Mouse (Mus musculus) limb, embryonic 15.5 days (tissue): ENCODE data around the gene Tmem50a. TPM values are rescaled to one million over a fixed set of nuclear protein-coding genes. Genes with fewer than 3 reads are reported as not detected.
"Not testable (repeated sequence)": the region's sequence is repeated elsewhere in the genome, so short reads cannot be mapped to it uniquely, and the experiment has no call there.

Experiments used
- ATAC-seq: fragments of 200-750 bp; cut with Nextera tagmentation; 2 replicates; pipeline ENCODE4 v1.8.0; 2017; ENCODE audit warnings: low read depth, moderate TSS enrichment; ENCODE audit not compliant: insufficient number of reproducible peaks, low FRiP score, low TSS enrichment
- H3K27ac ChIP-seq: fragments of 300-500 bp; sonication (generic); 2 replicates; pipeline ENCODE4 v1.5.1; 2015; ENCODE audit warnings: moderate library complexity, mild to moderate bottlenecking, inconsistent platforms
- H3K27me3 ChIP-seq: fragments of 300-500 bp; sonication (generic); 2 replicates; pipeline ENCODE4 v1.6.1; 2015; ENCODE audit warnings: inconsistent platforms
- H3K36me3 ChIP-seq: fragments of 300-500 bp; sonication (generic); 2 replicates; pipeline ENCODE4 v1.6.1; 2015; ENCODE audit warnings: inconsistent platforms
- H3K4me1 ChIP-seq: fragments of 300-500 bp; sonication (generic); 2 replicates; pipeline ENCODE4 v1.6.1; 2015; ENCODE audit warnings: inconsistent platforms
- H3K4me2 ChIP-seq: fragments of 300-500 bp; sonication (generic); 2 replicates; pipeline ENCODE4 v1.6.1; 2015; ENCODE audit warnings: mild to moderate bottlenecking, inconsistent platforms
- H3K4me3 ChIP-seq: fragments of 300-500 bp; sonication (generic); 2 replicates; pipeline ENCODE4 v1.5.1; 2015; ENCODE audit warnings: mild to moderate bottlenecking, inconsistent platforms
- H3K9ac ChIP-seq: fragments of 300-500 bp; sonication (generic); 2 replicates; pipeline ENCODE4 v1.6.1; 2015; ENCODE audit warnings: inconsistent platforms
- H3K9me3 ChIP-seq: fragments of 300-500 bp; sonication (generic); 2 replicates; pipeline ENCODE4 v1.6.1; 2016; ENCODE audit warnings: inconsistent platforms
- WGBS: fragments of 180-500 bp; shearing (Covaris S2); methylation state at CpG from one replicate; pipeline ENCODE4 v1.1.7; 2015; 5-methylcytosine and 5-hydroxymethylcytosine counted together
- polyA plus RNA-seq: library from polyadenylated mRNA; unstranded; fragments of >200 nt; fragmentation: Nextera tagmentation; extraction: Ambion mirVana; gene quantifications from 2 replicates; pipeline ENCODE4 v1.2.1, GENCODE M21; 2015

Tmem50a gene
- polyA plus RNA-seq, 1 experiment from 2014 or later: 193 TPM

DNA sequence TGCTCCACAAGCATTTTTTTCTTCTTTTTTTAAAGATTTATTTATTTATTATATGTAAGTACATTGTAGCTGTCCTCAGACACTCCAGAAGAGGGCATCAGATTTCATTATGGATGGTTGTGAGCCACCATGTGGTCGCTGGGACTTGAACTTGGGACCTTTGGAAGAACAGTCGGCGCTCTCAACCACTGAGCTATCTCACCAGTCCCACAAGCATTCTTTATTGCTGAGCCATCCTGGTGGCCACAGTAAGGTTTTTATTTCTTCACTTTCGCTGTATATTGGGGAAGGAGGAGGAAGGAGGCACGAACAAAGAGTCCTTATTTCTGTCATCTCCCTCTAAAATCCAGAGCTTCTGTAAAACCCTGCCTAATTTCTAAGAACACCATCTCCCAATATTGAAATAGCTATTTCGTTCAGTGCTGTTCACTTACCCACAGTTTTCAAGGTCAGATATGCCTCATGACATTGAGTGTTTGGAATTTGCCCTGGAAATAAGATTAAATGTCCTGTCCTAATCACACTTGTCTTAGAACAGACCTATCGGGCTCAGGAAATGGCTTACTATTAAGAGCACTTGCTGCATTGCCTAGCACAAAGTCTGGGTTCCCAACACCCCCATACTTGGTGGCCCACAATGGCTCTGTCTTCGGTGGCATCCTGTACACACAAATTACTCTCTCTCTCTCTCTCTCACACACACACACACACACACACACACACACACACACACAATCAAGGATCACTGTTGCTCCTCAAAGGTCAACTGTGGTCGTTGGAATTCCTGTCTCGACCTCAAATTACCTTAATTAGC is 7.5 kb upstream of the Tmem50a start:
- Histone ChIP-seq H3K27ac (peak overlapping the region; percentile 88), H3K4me1 (peaks cover 14% of the 10 kb centered on the region), H3K9me3 (no peaks in the 10 kb centered on the region), H3K27me3 (no peaks in the 10 kb centered on the region), H3K9ac (peak overlapping the region; percentile 50; the same call in 1 of the 2 replicates), H3K4me2 (peak overlapping the region; percentile 63), H3K36me3 (peaks cover 19% of the 10 kb centered on the region), H3K4me3 (peak overlapping the region; percentile 100)
- no peak for ATAC-seq
- 59% methylated on average over 10 of the region's 10 CpGs for WGBS

DNA sequence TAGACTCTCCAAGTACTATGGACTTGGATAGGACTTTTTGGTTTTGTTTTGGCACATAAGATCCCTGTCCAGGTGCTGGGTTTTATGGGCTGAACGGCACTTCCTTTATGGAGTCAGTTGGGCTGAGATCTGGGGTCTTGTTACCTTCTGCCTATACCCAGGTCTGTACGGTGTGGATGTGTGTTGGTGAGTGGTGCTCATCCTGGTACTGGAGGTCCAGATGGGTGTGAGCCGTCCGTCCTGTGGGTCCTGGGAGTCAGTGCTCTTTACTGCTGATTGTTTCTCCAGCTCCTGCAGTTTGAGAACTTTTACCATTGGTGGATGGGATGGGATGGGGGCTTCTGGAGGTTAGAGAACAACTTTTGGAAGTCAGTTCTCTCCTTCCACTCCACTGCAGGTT is 6.9 kb upstream of the Tmem50a start:
- Histone ChIP-seq H3K4me1 (peaks cover 14% of the 10 kb centered on the region), H3K27me3 (no peaks in the 10 kb centered on the region), H3K9ac (no peak overlapping the region), H3K4me2 (no peak overlapping the region), H3K4me3 (no peak overlapping the region), H3K27ac (no peak overlapping the region), H3K36me3 (peaks cover 15% of the 10 kb centered on the region), H3K9me3 (no peaks in the 10 kb centered on the region)
- ATAC-seq: no peak
- WGBS: 82% methylated on average over 4 of the region's 4 CpGs

DNA sequence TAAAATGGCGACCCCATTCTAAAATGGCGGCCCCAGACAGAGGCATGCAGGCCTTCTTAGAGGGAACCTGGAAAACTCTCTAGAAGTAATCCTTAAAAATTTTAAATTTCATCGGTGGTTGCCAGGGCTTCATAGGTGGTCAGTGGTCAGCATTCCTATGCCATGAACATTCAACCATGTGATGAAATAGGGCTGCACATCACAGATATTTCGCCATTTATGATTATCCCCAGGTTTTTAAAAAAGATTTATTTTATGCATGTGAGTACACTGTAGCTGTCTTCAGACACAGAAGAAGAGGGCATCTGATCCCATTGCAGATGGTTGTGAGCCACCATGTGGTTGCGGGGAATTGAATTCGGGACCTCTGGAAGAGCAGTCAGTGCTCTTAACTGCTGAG is 5.8 kb upstream of the Tmem50a start:
- Histone ChIP-seq H3K4me3 (no peak overlapping the region), H3K4me2 (no peak overlapping the region), H3K4me1 (peaks cover 6% of the 10 kb centered on the region), H3K9ac (no peak overlapping the region), H3K36me3 (peaks cover 6% of the 10 kb centered on the region; the same call in 1 of the 2 replicates), H3K27ac (no peak overlapping the region), H3K9me3 (no peaks in the 10 kb centered on the region), H3K27me3 (no peaks in the 10 kb centered on the region)
- 90% methylated on average over 6 of the region's 6 CpGs for WGBS
- no peak for ATAC-seq

DNA sequence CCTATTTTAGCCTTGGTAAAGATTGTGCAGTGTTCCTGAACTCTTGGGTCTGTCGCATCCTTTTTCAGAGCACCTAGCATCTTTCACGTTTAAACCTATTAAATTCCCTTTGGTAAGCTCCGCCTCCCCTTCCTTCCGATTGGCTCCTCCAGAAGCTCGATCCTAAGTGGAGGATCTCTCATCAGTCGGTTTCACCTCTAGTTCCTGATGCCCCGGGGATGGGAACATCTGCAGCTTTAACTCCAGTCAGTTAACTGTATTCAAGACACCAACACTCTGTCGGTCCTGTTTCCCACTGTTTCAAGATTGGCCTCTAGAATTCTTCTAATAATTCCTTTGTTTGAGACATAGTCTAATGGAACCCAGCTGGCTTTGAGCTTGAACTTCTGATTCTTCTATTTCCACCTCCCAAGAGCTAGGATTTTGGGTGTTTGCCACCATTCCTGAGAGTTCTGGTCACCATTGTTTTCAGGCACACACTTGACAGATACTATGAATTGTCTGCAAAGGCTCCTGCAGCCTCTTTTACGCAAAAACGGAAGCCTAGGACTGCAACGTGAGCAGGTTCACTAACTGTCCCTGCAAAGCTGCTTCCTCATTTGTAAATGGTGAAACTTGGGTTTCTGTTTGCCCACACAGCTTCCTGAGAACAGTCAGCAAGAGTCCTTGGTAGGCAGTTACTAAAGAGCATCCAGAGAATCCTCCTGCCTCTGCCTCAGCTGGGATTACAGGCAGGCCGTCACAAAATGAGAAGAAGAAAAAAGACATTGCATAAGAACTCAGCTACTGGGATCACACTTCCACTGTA is 5.1 kb upstream of the Tmem50a start:
- H3K27me3 ChIP-seq: no peaks in the 10 kb centered on the region
- no peaks in the 10 kb centered on the region for H3K9me3 ChIP-seq
- no peak for ATAC-seq
- no peaks in the 10 kb centered on the region for H3K36me3 ChIP-seq
- H3K4me1 ChIP-seq: peaks cover 5% of the 10 kb centered on the region; the same call in 1 of the 2 replicates
- WGBS: 39% methylated on average over 12 of the region's 12 CpGs
- no peak overlapping the region for H3K9ac ChIP-seq
- H3K27ac ChIP-seq: no peak overlapping the region
- H3K4me3 ChIP-seq: no peak overlapping the region
- H3K4me2 ChIP-seq: no peak overlapping the region

DNA sequence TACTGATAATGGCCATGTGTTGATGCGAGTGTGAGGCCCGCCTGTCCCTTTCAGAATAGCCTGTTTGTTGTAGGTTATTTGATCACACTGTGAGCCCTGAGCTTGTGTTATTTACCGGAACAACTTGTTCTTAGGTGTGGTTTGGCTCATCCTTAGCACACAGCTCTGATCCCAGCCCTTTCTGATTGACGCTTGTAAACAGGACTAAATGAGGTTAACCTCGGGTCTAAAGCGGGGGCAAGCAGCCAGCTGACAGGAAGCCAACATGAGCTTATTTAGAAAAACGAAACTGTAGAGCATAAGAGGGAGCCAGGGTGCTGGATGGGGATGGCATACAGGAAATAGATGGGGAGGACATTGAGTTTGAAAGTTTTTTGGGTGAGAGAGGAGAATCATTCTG is 3.6 kb upstream of the Tmem50a start:
- Histone ChIP-seq H3K9ac (no peak overlapping the region), H3K27me3 (no peaks in the 10 kb centered on the region), H3K4me3 (no peak overlapping the region), H3K36me3 (no peaks in the 10 kb centered on the region), H3K27ac (no peak overlapping the region), H3K4me2 (no peak overlapping the region), H3K9me3 (no peaks in the 10 kb centered on the region), H3K4me1 (peaks cover 10% of the 10 kb centered on the region)
- no peak for ATAC-seq
- 44% methylated on average over 7 of the region's 7 CpGs for WGBS

DNA sequence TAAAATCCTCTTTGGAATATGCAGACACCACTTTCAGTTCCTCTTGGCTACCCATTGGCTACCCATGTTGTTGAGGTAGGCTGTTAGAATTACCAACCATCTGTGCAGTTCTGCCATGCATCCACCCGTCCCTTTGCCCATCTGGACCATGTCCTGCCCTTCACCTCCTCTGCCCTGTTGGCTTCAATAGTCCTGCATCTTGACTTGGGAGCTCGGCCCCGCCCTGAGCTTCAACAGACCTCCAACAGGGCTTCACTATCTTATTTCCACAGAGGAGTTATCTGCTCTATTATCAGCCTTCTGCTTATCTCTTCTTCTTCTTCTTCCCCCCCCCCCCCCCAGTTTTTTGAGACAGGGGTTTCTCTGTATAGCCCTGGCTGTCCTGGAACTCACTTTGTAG is 2.4 kb upstream of the Tmem50a start:
- H3K36me3 ChIP-seq: 0 out of 2 replicates have a peak, but pooled peaks cover 7% of the 10 kb centered on the region
- H3K27ac ChIP-seq: no peak overlapping the region
- ATAC-seq: no peak

DNA sequence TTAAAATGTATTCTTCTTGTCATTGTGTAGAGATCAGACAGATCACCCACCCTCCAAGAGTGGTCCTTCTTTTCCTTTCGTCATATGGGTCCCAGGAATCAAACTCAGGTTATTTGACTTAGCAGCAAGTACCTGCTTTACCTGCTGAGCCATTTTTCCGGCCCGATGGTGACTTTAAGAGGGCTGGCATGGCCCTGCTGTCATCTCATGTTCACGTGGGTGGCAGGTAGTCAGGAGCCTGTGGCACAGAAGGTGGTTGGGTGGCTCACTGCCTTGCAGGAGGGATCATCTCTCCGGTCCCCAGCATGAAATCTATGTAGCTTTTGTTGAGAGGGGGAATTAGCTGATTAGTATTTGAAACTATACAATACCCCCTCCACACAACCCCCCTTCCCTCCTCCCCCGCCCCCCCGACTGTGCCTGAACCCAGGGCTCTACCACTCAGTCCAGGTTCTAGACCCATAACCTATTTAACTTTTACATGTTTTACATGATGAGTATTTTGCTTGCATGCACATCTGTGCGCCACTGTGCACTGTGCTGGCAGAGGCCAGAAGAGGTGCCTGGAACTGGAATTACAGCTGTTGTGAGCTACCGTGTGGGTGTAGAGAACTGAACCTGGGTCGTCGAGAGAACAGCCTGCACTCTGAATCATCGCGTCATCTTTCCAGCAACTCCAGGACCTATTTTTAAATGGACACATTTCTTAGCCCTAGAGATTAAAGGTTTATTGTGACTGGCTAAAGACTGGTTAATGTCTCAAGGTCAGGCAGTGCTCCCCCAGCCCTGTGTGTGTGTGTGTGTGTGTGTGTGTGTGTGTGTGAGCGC is 613 bp upstream of the Tmem50a start:
- 58% methylated on average over 14 of the region's 14 CpGs for WGBS

More for the DNA sequence above, 2.4 kb upstream of the Tmem50a start:
- no peaks in the 10 kb centered on the region for H3K27me3 ChIP-seq
- peaks cover 15% of the 10 kb centered on the region for H3K4me1 ChIP-seq
- H3K9ac ChIP-seq: no peak overlapping the region
- H3K4me3 ChIP-seq: no peak overlapping the region
- WGBS: 77% methylated on average over 3 of the region's 3 CpGs
- H3K4me2 ChIP-seq: no peak overlapping the region
- no peaks in the 10 kb centered on the region for H3K9me3 ChIP-seq

DNA sequence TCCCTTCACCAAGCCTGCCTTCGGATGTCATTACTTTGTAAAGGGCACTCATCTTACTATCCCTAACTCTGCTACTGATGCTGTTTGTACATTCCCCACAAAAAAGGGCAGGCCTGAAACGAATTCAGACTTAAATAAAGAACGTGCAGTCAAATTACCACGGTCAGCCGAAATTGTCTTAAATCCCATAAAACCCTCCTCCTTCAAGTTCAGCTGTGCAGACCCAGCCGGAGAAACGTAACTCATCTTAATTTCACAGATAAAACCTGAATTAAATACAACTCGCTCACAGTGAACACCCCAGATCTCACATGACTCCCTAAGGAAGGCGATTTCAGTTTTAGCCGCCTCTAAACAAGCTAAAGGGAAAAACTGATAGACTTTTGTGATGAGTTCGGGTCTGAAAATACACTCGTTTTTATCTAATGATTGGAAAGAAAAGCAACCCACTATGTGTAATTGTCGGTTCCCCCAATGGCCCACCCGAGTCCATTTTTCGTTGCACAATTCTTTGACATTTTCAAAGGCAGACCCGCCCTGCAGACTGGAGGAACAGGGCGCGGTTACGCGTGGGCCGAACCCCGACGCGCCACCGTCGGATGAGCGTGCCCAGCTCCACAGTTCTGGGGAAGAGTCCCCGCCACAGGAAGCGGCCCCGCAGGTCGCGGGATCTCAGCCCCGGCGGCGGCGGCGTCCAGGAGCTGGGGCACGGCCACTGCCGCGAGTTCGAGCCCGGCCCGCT is 531 bp downstream of the Tmem50a start:
- Histone ChIP-seq H3K4me3 (peak overlapping the region; percentile 76), H3K4me1 (peaks cover 15% of the 10 kb centered on the region), H3K27me3 (no peaks in the 10 kb centered on the region), H3K9ac (peak overlapping the region; percentile 85), H3K36me3 (peaks cover 20% of the 10 kb centered on the region), H3K27ac (peak overlapping the region; percentile 91), H3K9me3 (no peaks in the 10 kb centered on the region), H3K4me2 (peak overlapping the region; percentile 46)
- peak; percentile 61; the same call in 1 of the 2 replicates for ATAC-seq
- under 1% methylated on average over 43 of the region's 43 CpGs for WGBS

More for the DNA sequence above, 613 bp upstream of the Tmem50a start:
- peak overlapping the region; percentile 46 for H3K4me2 ChIP-seq
- no peaks in the 10 kb centered on the region for H3K27me3 ChIP-seq
- no peaks in the 10 kb centered on the region for H3K9me3 ChIP-seq
- H3K4me1 ChIP-seq: peaks cover 15% of the 10 kb centered on the region
- H3K36me3 ChIP-seq: peaks cover 16% of the 10 kb centered on the region
- peak overlapping the region; percentile 76 for H3K4me3 ChIP-seq
- ATAC-seq: no peak
- H3K9ac ChIP-seq: peak overlapping the region; percentile 20; the same call in 1 of the 2 replicates
- peak overlapping the region; percentile 91; the same call in 1 of the 2 replicates for H3K27ac ChIP-seq

DNA sequence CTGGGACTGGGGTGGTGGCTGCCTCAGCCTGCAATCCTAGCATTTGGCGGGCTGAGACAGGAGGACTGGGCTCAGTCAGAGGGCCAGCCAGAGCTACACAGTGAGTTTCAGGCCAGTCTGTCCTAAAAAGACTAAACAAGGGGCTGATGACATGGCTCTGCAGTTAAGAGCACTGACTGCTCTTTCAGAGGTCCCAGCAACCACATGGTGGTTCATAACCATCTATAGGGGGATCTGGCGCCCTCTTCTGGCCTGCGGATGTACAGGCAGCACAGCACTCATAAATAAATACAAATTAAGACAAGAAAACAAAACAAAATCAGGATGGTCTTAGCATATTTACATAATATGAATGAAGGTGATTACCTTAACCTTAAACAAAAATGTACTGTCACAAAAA is 1.4 kb downstream of the Tmem50a start:
- Histone ChIP-seq H3K4me2 (peak overlapping the region; percentile 46), H3K36me3 (peaks cover 29% of the 10 kb centered on the region), H3K27ac (no peak overlapping the region), H3K9me3 (no peaks in the 10 kb centered on the region), H3K4me1 (peaks cover 15% of the 10 kb centered on the region), H3K27me3 (no peaks in the 10 kb centered on the region), H3K4me3 (peak overlapping the region; percentile 76; the same call in 1 of the 2 replicates), H3K9ac (no peak overlapping the region)
- 38% methylated on average over 3 of the region's 3 CpGs for WGBS
- ATAC-seq: no peak

DNA sequence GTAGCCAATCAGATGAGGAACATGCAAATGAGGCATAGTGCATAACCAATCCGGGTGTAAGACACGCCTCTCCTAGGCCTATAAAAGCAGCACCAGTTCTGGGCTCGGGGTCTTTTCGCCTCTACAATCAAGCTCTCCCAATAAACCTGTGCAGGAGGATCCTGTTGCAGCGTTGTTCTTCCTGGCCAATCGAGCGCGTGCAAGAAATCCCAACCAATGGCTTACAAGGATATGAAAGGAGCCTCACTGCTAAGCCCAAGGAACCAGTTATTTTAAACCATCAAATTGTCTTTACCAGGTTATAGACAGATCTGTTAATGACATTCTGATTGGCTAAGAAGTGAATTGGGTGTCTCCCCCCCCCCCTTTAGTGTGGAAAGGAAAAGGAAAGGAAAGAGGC is 3.4 kb downstream of the Tmem50a start:
- H3K9ac ChIP-seq, H3K27ac ChIP-seq, H3K27me3 ChIP-seq, ATAC-seq, H3K4me2 ChIP-seq, H3K4me3 ChIP-seq, H3K9me3 ChIP-seq: not testable (repeated sequence)
- peaks cover 49% of the 10 kb centered on the region for H3K36me3 ChIP-seq
- H3K4me1 ChIP-seq: peaks cover 15% of the 10 kb centered on the region
- 92% methylated on average over 8 of the region's 8 CpGs for WGBS

DNA sequence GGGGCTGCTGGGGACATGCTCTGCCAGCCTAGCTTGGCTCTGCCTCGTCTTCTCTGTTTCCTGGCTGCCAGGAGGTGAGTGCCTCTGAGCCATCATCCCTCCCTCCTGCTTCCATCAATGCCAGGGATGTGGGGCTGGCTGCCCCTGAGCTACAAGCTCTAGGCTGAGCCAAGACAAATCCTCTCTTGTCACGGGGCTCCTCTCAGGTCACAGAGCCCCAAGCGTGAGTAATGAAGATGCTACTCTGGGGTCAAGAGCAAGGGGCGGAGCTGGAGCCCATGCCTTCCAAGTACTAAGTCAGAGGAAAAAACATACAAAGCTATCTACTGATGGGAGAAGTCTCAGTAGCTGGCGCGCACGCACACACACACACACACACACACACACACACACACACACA is 11.8 kb downstream of the Tmem50a start:
- H3K9me3 ChIP-seq: no peaks in the 10 kb centered on the region
- WGBS: 77% methylated on average over 7 of the region's 7 CpGs
- no peak overlapping the region for H3K4me3 ChIP-seq
- H3K4me1 ChIP-seq: no peaks in the 10 kb centered on the region
- no peak overlapping the region for H3K4me2 ChIP-seq
- no peaks in the 10 kb centered on the region for H3K27me3 ChIP-seq
- no peak for ATAC-seq
- peaks cover 98% of the 10 kb centered on the region for H3K36me3 ChIP-seq
- no peak overlapping the region for H3K27ac ChIP-seq
- H3K9ac ChIP-seq: no peak overlapping the region
